Mouse (Mus musculus): Measurements from ENCODE around the gene Fgfr4. TPM values are rescaled to one million over a fixed set of nuclear protein-coding genes. Genes with fewer than 3 reads are reported as not detected.
"Not testable (repeated sequence)": the region's sequence is repeated elsewhere in the genome, so short reads cannot be mapped to it uniquely, and the experiment has no call there.

Gene Fgfr4
- polyA plus RNA-seq, 1 experiment from 2014 or later = 2.0 TPM

GRCm38 (mm10) chr13:55177903-55178496, 25.6 kb downstream of the Fgfr4 start:
- Histone ChIP-seq H3K36me3 (no peaks in the 10 kb centered on the region), H3K27me3 (0 out of 2 replicates have a peak, but pooled peaks cover 2% of the 10 kb centered on the region), H3K4me1 (replicated peaks) (peaks cover 8% of the 10 kb centered on the region; the same call in 1 of the 2 replicates), H3K4me2 (no peak overlapping the region), H3K4me3 (no peak overlapping the region), H3K9ac (no peak overlapping the region), H3K9me3 (no peaks in the 10 kb centered on the region), H3K27ac (no peak overlapping the region)
- 65% methylated on average over 4 of the region's 4 CpGs for WGBS
- ATAC-seq (ENCODE audit: low FRiP score) = no peak

GRCm38 (mm10) chr13:55178556-55178955, 26.1 kb downstream of the Fgfr4 start:
- WGBS = 39% methylated on average over 2 of the region's 2 CpGs
- Histone ChIP-seq H3K9me3 (no peaks in the 10 kb centered on the region), H3K4me2 (no peak overlapping the region), H3K4me1 (replicated peaks) (peaks cover 8% of the 10 kb centered on the region; the same call in 1 of the 2 replicates), H3K9ac (no peak overlapping the region), H3K36me3 (no peaks in the 10 kb centered on the region), H3K27me3 (0 out of 2 replicates have a peak, but pooled peaks cover 4% of the 10 kb centered on the region), H3K27ac (no peak overlapping the region), H3K4me3 (no peak overlapping the region)
- ATAC-seq (ENCODE audit: low FRiP score) = no peak

- ATAC-seq (ENCODE audit: low FRiP score) = no peak
- Histone ChIP-seq H3K9me3 (no peaks in the 10 kb centered on the region), H3K4me1 (replicated peaks) (peaks cover 8% of the 10 kb centered on the region; the same call in 1 of the 2 replicates), H3K36me3 (no peaks in the 10 kb centered on the region), H3K27me3 (0 out of 2 replicates have a peak, but pooled peaks cover 4% of the 10 kb centered on the region), H3K4me2 (no peak overlapping the region), H3K9ac (no peak overlapping the region), H3K27ac (no peak overlapping the region), H3K4me3 (no peak overlapping the region)
- WGBS = 96% methylated on average over 3 of the region's 3 CpGs
Observed at GRCm38 (mm10) chr13:55179591-55179990, 27.2 kb downstream of the Fgfr4 start.

GRCm38 (mm10) chr13:55181786-55182172, 29.3 kb downstream of the Fgfr4 start:
- H3K27me3 ChIP-seq = 0 out of 2 replicates have a peak, but pooled peaks cover 4% of the 10 kb centered on the region
- H3K4me3 ChIP-seq = no peak overlapping the region
- H3K4me2 ChIP-seq = peak overlapping the region; percentile 53
- no peak overlapping the region for H3K9ac ChIP-seq
- no peaks in the 10 kb centered on the region for H3K36me3 ChIP-seq
- H3K4me1 ChIP-seq (replicated peaks) = peaks cover 8% of the 10 kb centered on the region; the same call in 1 of the 2 replicates
- WGBS = 69% methylated on average over 2 of the region's 2 CpGs
- ATAC-seq (ENCODE audit: low FRiP score) = peak; percentile 34; the same call in 1 of the 2 replicates
- H3K27ac ChIP-seq = peak overlapping the region; percentile 85; the same call in 1 of the 2 replicates
- H3K9me3 ChIP-seq = no peaks in the 10 kb centered on the region

- Histone ChIP-seq H3K9me3 (no peaks in the 10 kb centered on the region), H3K27me3 (0 out of 2 replicates have a peak, but pooled peaks cover 4% of the 10 kb centered on the region), H3K4me3 (peak overlapping the region; percentile 27), H3K9ac (peak overlapping the region; percentile 57), H3K4me2 (peak overlapping the region; percentile 53), H3K4me1 (replicated peaks) (peaks cover 8% of the 10 kb centered on the region; the same call in 1 of the 2 replicates), H3K36me3 (no peaks in the 10 kb centered on the region), H3K27ac (peak overlapping the region; percentile 85)
- peak; percentile 52 for ATAC-seq (ENCODE audit: low FRiP score)
- 4% methylated on average over 23 of the region's 23 CpGs for WGBS
Observed at GRCm38 (mm10) chr13:55182173-55182894, 29.9 kb downstream of the Fgfr4 start.

- 85% methylated on average over 6 of the region's 6 CpGs for WGBS
- H3K27me3 ChIP-seq = 0 out of 2 replicates have a peak, but pooled peaks cover 4% of the 10 kb centered on the region
- peaks cover 8% of the 10 kb centered on the region; the same call in 1 of the 2 replicates for H3K4me1 ChIP-seq (replicated peaks)
- no peaks in the 10 kb centered on the region for H3K9me3 ChIP-seq
- no peak overlapping the region for H3K4me3 ChIP-seq
- no peak for ATAC-seq (ENCODE audit: low FRiP score)
- no peak overlapping the region for H3K9ac ChIP-seq
- H3K36me3 ChIP-seq = no peaks in the 10 kb centered on the region
- no peak overlapping the region for H3K4me2 ChIP-seq
- H3K27ac ChIP-seq = no peak overlapping the region
Observed at GRCm38 (mm10) chr13:55183382-55183781, 30.9 kb downstream of the Fgfr4 start.

- H3K4me2 ChIP-seq; H3K27me3 ChIP-seq; H3K9ac ChIP-seq; H3K4me3 ChIP-seq; ATAC-seq (ENCODE audit: low FRiP score); H3K27ac ChIP-seq; H3K9me3 ChIP-seq; H3K36me3 ChIP-seq: not testable (repeated sequence)
- WGBS = 38% methylated on average over 3 of the region's 9 CpGs
- H3K4me1 ChIP-seq (replicated peaks) = peaks cover 20% of the 10 kb centered on the region
Observed at GRCm38 (mm10) chr13:55187062-55187461, 34.6 kb downstream of the Fgfr4 start.

- no peaks in the 10 kb centered on the region for H3K36me3 ChIP-seq
- WGBS = 4% methylated on average over 12 of the region's 12 CpGs
- H3K4me3 ChIP-seq = peak overlapping the region; percentile 49
- H3K4me1 ChIP-seq (replicated peaks) = peaks cover 14% of the 10 kb centered on the region
- peak overlapping the region; percentile 76 for H3K4me2 ChIP-seq
- H3K27ac ChIP-seq = peak overlapping the region; percentile 96
- H3K9me3 ChIP-seq = no peaks in the 10 kb centered on the region
- no peaks in the 10 kb centered on the region for H3K27me3 ChIP-seq
- ATAC-seq (ENCODE audit: low FRiP score) = no peak; the same call in 1 of the 2 replicates
- H3K9ac ChIP-seq = peak overlapping the region; percentile 81
Observed at GRCm38 (mm10) chr13:55189531-55190107, 37.2 kb downstream of the Fgfr4 start.

GRCm38 (mm10) chr13:55190121-55190868, 37.9 kb downstream of the Fgfr4 start:
- H3K4me3 ChIP-seq = peak overlapping the region; percentile 49
- peak overlapping the region; percentile 96 for H3K27ac ChIP-seq
- H3K9me3 ChIP-seq = no peaks in the 10 kb centered on the region
- H3K27me3 ChIP-seq = no peaks in the 10 kb centered on the region
- peak; percentile 100 for ATAC-seq (ENCODE audit: low FRiP score)
- WGBS = 3% methylated on average over 34 of the region's 34 CpGs
- H3K4me1 ChIP-seq (replicated peaks) = peaks cover 14% of the 10 kb centered on the region
- peak overlapping the region; percentile 76 for H3K4me2 ChIP-seq
- no peaks in the 10 kb centered on the region for H3K36me3 ChIP-seq
- peak overlapping the region; percentile 81 for H3K9ac ChIP-seq

- no peak overlapping the region for H3K4me3 ChIP-seq
- H3K36me3 ChIP-seq = no peaks in the 10 kb centered on the region
- no peak for ATAC-seq (ENCODE audit: low FRiP score)
- WGBS = 86% methylated on average over 5 of the region's 5 CpGs
- no peaks in the 10 kb centered on the region for H3K9me3 ChIP-seq
- H3K9ac ChIP-seq = no peak overlapping the region
- H3K4me1 ChIP-seq (replicated peaks) = peaks cover 14% of the 10 kb centered on the region
- H3K4me2 ChIP-seq = no peak overlapping the region
- H3K27ac ChIP-seq = no peak overlapping the region
- H3K27me3 ChIP-seq = no peaks in the 10 kb centered on the region
Observed at GRCm38 (mm10) chr13:55191535-55191934, 39.1 kb downstream of the Fgfr4 start.

GRCm38 (mm10) chr13:55202758-55203157, 50.3 kb downstream of the Fgfr4 start:
- not testable (repeated sequence) for H3K9me3 ChIP-seq; ATAC-seq (ENCODE audit: low FRiP score); H3K4me1 ChIP-seq (replicated peaks); H3K4me2 ChIP-seq; H3K36me3 ChIP-seq; H3K27me3 ChIP-seq; H3K9ac ChIP-seq; H3K4me3 ChIP-seq; H3K27ac ChIP-seq
- 84% methylated on average over 4 of the region's 4 CpGs for WGBS

GRCm38 (mm10) chr13:55203740-55204139, 51.3 kb downstream of the Fgfr4 start:
- no peak overlapping the region for H3K27ac ChIP-seq
- H3K36me3 ChIP-seq = no peaks in the 10 kb centered on the region
- no peak overlapping the region for H3K4me3 ChIP-seq
- no peak for ATAC-seq (ENCODE audit: low FRiP score)
- no peaks in the 10 kb centered on the region for H3K4me1 ChIP-seq (replicated peaks)
- H3K9me3 ChIP-seq = no peaks in the 10 kb centered on the region
- H3K9ac ChIP-seq = no peak overlapping the region
- 80% methylated on average over 9 of the region's 9 CpGs for WGBS
- H3K27me3 ChIP-seq = no peaks in the 10 kb centered on the region
- no peak overlapping the region for H3K4me2 ChIP-seq

Data from hindbrain, embryonic 13.5 days (tissue).